Mouse (Mus musculus) common myeloid progenitor, adult 5-6 weeks (primary cell): ENCODE results near the gene Arl4a. TPM values are rescaled to one million over a fixed set of nuclear protein-coding genes. Genes with fewer than 3 reads are reported as not detected.

Source experiments
- ATAC-seq: replicated peaks from 2 replicates; pipeline ENCODE4 v1.8.0; 2016; ENCODE audit warnings: low read depth, mild to moderate bottlenecking, moderate TSS enrichment, inconsistent platforms; ENCODE audit not compliant: poor library complexity, severe bottlenecking
- total RNA-seq: library from RNA; stranded (forward); fragments of 200-1000, 187-1606 nt; gene quantifications from 2 replicates; pipeline ENCODE4 v1.2.3, GENCODE M21; 2017

Gene Arl4a
- total RNA-seq, result 24.9 and 32.4 TPM in 2 replicates

- peak; percentile 62 for ATAC-seq
Measured at GRCm38 (mm10) chr12:40037876-40038463, at the start of gene Arl4a. Gene Arl4a (minus strand): TSS chr12:40038025.

- ATAC-seq, result no peak
Measured at GRCm38 (mm10) chr12:40085731-40086322, 48.0 kb upstream of the Arl4a start.

GRCm38 (mm10) chr12:40082453-40083238 lies 44.8 kb upstream of the Arl4a start:
- peak; percentile 90 for ATAC-seq

- ATAC-seq, result no peak
Measured at GRCm38 (mm10) chr12:40082048-40082447, 44.2 kb upstream of the Arl4a start.

GRCm38 (mm10) chr12:40073660-40074059 lies 35.8 kb upstream of the Arl4a start:
- ATAC-seq, result 0 out of 2 replicates have a peak, but pooled peaks have one; percentile 25

GRCm38 (mm10) chr12:40047024-40047423 lies 9.2 kb upstream of the Arl4a start:
- no peak for ATAC-seq

GRCm38 (mm10) chr12:40043816-40044585 lies 6.2 kb upstream of the Arl4a start:
- ATAC-seq, result no peak

GRCm38 (mm10) chr12:40040067-40040466 lies 2.2 kb upstream of the Arl4a start:
- peak; percentile 33 for ATAC-seq

- peak; percentile 83 for ATAC-seq
Measured at GRCm38 (mm10) chr12:40037226-40037813, 505 bp downstream of the Arl4a start.

GRCm38 (mm10) chr12:40036666-40037065 lies 1.2 kb downstream of the Arl4a start:
- ATAC-seq, result 0 out of 2 replicates have a peak, but pooled peaks have one; percentile 5

GRCm38 (mm10) chr12:40035506-40035905 lies 2.3 kb downstream of the Arl4a start:
- no peak for ATAC-seq

- ATAC-seq, result no peak
Measured at GRCm38 (mm10) chr12:40029201-40029600, 8.6 kb downstream of the Arl4a start.

GRCm38 (mm10) chr12:40027846-40028245 lies 10.0 kb downstream of the Arl4a start:
- no peak for ATAC-seq

- peak; percentile 59 for ATAC-seq
Measured at GRCm38 (mm10) chr12:40027444-40027843, 10.4 kb downstream of the Arl4a start.

GRCm38 (mm10) chr12:40023918-40024317 lies 13.9 kb downstream of the Arl4a start:
- no peak for ATAC-seq

GRCm38 (mm10) chr12:40023014-40023642 lies 14.7 kb downstream of the Arl4a start:
- peak; percentile 67 for ATAC-seq

- ATAC-seq, result no peak
Measured at GRCm38 (mm10) chr12:40022344-40022743, 15.5 kb downstream of the Arl4a start.

GRCm38 (mm10) chr12:40017955-40018505 lies 19.8 kb downstream of the Arl4a start:
- ATAC-seq, result peak; percentile 30
